Mouse (Mus musculus) cerebellum, adult 2 months (tissue): ENCODE results near the gene Nrk.

ENCODE experiments used
- CTCF ChIP-seq: fragments of 200-500 bp; IDR thresholded peaks from 2 replicates; pipeline ENCODE4 v1.5.1; 2011; ENCODE audit warnings: low read depth, mild to moderate bottlenecking, control low read depth, low read length, moderate library complexity, borderline replicate concordance; ENCODE audit not compliant: insufficient read depth
- POLR2A ChIP-seq: fragments of 200-500 bp; IDR thresholded peaks from 2 replicates; pipeline ENCODE4 v1.6.1; 2011; ENCODE audit warnings: low read length, control low read depth, borderline replicate concordance; ENCODE audit not compliant: insufficient read depth

- no peak for TF ChIP-seq POLR2A
- TF ChIP-seq CTCF, result no peak
These were observed 112.4 kb downstream of the Nrk start for GRCm38 (mm10) chrX:139026532-139027097.
